Mouse (Mus musculus): ENCODE results near the gene Lrrfip1.

Gene Lrrfip1

GRCm38 (mm10) chr1:91056416-91056815 lies 57.9 kb downstream of the Lrrfip1 start:
- DNase-seq (ENCODE audit: low read depth, low spot score) = no peak

DNA sequence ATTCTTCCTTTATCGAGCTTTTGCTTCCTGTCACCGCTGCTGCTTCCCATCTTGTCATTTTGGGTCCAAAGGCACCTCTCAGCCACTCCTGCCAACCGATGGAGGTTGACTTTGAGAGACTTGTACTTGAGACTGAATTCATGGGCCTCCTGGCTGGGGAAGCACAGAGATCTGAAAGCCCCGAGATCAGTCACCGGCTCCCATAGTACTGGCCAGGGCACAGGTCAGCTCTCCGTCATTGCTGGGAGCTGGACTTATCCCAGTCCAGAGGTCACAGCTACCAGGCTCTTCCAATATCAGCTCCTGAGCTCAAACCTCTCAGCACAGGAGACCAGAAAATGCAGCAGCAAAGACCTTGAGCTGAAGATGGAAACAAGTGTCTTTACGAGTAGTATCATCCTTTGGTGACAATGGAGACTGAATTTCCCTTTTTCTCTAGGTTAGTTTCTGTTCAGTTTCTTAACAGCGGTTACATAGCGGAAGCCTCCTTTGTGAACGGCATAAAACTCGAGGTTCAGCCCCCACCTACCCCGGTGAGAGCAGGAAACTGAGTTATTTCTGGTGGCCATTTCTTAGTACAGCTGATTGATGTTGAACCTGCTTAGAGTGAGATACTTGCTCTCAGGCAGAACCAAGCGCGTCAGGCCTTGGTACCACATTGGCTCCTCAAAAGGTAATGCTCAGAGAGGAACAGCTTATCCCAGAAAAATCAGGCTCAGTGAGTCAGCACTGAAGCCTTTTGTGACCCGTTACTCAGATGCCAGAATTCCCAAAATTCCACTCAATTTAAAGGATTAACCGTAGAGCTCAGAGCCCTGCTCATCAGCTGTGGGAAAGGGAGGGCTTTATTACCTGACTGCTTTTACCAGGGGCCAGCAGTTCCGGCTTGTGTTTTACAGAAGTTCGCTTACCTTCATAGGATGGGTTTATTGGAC lies 59.0 kb downstream of the Lrrfip1 start:
- no peak for DNase-seq (ENCODE audit: low read depth, low spot score)

DNA sequence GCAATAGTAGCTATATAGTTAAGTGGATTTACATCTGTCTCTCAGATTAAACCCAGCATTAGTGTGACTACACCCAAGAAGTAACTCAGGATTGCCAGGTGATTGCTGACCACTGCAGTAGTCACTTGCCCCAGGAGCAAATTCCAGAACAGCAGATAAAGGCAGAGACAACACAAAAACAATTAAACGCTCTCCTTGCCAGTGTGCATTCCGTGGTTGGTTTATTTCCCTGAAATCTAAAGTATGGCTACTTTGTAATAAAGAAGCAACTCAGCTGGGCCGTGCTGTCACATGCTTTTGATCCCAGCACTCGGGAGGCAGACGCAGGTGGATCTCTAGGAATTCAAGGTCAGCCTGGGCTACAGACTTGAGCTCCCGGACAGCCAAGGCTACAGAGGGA lies 59.7 kb downstream of the Lrrfip1 start:
- DNase-seq (ENCODE audit: low read depth, low spot score) = no peak

DNA sequence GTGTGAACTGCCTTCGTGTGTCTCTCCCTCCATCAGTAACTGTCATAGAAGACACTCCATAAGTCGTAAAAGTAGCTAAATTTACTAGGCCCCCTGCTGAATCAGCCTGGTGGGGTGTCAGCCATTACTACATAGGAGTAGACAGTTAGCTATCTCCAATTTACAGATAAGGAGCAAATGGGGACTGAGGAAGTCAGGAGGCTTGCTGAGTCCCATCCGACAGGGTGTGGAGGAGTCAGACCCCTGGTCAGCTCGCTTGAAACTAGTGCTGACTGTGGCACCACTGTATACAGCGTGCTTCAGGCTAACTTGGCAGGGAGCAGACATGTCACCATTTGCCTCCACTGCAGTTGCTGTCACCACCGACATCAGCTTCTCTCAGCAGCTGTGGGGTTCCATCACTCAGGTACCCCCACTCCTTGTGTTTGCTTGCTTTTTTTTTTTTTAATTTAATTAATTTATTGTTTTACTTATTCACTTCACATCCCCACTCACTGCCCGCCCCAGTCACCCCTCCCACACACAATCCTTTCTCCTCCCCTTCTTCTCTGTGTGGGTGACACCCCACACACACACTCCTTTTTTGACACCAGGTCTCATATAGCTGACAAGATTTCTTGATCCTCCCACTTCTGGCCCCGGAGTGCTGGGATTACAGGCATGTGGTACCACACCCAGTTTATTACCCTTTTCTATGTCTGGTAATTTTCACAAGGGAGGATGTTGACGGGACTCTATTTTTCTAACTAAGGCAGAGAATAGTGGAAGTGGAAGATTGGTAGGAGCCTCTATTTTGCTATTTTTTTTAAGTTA lies 61.5 kb downstream of the Lrrfip1 start:
- DNase-seq (ENCODE audit: low read depth, low spot score) = no peak

- no peak for DNase-seq (ENCODE audit: low read depth, low spot score)
Observed at GRCm38 (mm10) chr1:91061105-91061504, 62.6 kb downstream of the Lrrfip1 start.

DNA sequence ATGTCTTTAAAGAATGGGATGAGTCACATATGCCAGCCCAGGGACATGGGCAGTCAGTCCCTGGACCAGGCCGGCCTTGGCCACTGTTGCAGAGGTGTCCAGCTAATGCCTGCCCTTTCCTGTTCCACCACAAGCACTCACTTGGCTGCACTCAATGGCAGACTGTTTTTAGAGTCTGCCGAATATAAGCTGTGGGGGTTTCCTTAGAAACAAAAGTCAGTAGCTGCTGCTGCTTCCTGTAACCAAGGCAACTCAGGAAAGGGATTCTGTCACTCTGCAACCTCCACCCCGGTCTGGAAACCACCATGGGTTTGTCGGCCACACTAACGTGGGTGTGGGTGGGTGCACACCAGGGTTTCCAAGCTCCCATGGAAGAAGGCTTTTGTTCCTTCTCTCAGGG lies 63.8 kb downstream of the Lrrfip1 start:
- DNase-seq (ENCODE audit: low read depth, low spot score) = no peak

DNA sequence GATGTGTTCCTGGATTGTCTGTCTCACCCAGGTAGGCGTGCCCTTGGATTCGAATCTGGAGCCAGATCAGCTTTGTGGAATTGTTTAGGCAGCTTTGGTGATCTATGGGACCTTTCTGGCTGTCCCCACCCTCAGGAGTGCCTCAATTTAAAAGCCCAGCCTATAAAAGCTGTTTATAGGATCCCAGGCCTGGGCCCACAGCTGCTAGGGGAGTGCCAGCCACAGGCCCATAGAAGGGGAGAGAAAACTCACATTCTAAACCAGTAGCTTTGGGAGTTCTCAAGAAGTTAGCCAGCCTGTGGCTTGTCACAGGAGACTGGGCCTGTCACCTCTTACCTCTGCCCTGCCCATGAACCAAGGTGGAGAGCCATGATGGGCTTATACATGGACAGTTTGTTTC lies 65.5 kb downstream of the Lrrfip1 start:
- DNase-seq (ENCODE audit: low read depth, low spot score) = no peak

DNA sequence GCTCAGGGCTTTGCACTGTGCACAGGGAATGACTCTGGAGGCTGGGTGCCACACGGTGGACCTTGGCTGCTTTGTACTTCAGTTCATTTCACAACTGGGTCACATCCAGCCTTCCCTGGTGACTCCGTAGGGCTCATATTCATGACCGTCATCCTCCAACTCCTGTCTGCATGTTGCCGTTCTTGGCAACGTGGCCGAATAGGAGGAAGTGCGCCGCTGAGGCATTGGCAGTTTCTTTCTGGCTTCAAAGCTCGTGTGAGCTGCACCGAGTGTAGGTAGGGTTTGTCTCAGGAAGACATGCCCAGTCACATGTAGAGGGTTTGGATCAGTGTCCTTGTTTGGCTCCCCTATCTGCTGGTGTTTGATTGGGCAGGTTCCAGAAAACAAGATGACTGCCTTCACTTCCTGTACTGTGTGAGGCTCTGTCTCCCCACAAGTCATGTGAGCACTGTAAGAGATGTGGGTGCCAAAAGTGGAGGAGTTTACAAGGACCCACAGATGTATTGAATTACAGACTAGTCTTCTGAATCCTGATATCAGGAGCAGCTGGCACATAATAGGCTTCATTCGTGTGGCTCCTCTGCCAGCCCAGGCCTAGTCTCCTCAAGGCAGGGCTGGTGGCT lies 66.5 kb downstream of the Lrrfip1 start:
- no peak for DNase-seq (ENCODE audit: low read depth, low spot score)

DNA sequence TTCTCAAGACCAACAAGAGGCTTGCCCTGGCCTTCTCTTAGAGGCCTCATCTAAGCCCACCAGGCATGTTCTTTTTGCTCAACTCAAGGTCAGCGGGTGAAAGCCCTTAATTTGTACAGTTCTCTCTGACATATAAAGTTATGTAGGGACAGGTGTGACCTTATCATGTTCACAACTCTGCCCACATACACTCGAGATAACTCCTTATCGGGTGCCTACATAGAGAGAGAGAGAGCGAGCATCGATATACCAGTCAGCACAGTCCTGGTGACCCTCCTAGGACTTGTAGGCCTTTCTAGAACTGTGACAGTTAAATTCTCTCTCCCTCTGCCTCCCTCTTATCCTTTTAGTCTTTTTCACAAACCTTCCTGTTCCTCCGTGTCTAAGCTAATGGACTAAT lies 67.5 kb downstream of the Lrrfip1 start:
- no peak for DNase-seq (ENCODE audit: low read depth, low spot score)

DNA sequence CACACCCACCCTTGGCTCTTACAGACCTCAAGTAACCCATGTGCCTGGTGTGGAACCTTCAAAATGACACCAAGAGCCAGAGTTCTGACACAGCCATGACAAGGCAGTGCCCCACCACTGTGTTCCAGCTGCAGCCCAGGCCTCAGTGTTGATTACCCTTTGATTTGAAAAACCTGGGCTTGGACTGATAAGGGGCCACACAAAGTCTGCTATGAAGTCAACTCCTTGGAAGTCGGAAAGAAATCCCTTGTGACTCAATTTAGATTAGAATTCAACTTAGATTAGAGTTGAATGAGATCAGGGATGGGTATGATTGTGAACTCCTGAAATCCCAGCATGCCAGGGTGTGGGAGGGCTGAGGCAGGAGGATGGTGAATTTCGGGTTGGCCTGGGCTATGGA lies 68.1 kb downstream of the Lrrfip1 start:
- DNase-seq (ENCODE audit: low read depth, low spot score) = no peak

DNA sequence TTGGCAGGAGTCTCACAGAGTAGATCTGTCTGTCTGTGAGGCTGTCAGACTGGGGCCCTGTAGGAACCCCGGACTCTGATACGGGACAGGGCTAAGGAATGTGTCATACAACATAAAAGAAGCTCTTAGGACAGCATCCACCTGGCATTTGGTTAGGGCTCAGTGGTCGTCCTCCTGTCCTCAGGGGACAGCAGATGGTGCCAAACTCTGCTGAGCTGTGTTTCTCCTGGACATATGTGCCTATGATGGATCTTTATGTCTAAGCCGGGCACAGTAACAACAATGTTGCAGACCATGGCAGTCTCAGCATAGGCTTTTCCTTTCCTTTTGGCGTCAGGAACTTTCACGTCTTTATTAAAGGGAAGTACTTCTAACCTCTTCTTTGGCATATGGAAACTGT lies 69.2 kb downstream of the Lrrfip1 start:
- DNase-seq (ENCODE audit: low read depth, low spot score) = no peak

GRCm38 (mm10) chr1:91069575-91069974 lies 71.0 kb downstream of the Lrrfip1 start:
- no peak for DNase-seq (ENCODE audit: low read depth, low spot score)

DNA sequence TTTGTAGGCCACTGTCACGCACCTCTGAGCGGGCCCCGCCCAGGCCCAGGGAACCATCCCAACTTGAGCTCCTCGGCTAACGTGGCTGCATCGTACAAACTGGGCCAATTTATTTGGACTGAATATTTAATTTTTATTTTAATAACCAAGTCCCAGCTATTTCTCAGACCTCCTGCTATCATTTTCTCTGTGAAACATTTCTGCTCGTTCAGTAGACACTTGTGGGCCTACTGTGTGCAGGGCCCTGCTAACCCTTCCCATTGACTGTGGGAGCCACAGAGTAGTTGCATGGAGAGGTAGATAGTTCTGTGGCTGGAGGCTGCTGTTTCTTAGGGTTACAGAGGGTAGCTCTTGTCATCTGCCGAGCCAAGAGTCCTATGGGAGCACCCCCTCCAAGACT lies 72.0 kb downstream of the Lrrfip1 start:
- DNase-seq (ENCODE audit: low read depth, low spot score) = no peak

DNA sequence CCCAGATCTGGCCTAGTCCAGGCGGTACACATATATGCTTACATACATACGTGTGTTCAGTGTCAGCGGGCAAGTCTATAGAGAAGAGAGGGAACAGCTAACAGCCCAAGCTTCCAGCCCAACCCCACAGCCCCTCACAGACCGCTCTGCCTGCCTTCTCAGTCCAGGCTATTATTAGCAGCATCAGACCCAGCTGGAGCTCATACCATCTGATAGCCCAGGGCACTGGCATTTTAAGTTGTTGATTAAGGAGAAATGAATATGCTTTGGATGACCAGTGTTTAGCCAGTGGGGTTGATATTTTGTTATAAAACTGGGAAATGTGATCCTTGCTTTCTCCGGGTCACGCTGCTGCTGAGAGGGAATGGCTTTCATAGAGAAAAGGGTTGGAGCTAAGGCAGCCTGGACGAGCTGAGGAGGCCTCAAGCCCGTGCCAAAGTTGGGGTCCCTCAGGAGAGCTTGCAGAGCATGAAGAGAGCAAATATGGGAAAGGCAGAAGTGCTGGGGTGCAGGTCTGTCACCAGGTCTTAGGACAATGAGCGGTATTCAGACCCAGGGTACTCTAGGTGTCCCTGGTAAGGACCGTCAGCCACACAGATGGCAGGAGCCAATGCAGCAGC lies 73.2 kb downstream of the Lrrfip1 start:
- DNase-seq (ENCODE audit: low read depth, low spot score) = no peak

DNA sequence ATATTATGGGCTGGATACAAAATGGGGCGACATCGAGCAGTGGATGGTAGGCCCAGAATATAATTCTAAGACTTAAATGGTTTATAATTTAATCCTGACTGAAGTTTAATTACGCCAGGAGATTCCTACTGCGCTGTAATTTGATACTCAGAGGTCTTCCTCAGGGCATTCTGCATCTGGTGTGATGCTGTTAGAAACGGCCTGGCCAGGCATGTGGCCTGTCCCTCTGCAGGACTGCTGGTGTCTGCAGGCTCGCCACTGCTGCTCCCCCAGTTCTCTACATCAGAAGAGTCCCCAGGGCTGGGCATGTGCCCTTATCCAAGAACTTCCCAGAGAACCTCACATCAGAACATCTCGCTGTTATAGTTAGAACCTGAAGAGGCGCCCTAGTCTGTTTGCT lies 78.4 kb downstream of the Lrrfip1 start:
- no peak for DNase-seq (ENCODE audit: low read depth, low spot score)

- no peak for DNase-seq (ENCODE audit: low read depth, low spot score)
Observed at GRCm38 (mm10) chr1:91077456-91077855, 78.9 kb downstream of the Lrrfip1 start.

GRCm38 (mm10) chr1:91077980-91078379 lies 79.4 kb downstream of the Lrrfip1 start:
- DNase-seq (ENCODE audit: low read depth, low spot score) = no peak

GRCm38 (mm10) chr1:91079740-91080422 lies 81.3 kb downstream of the Lrrfip1 start:
- no peak for DNase-seq (ENCODE audit: low read depth, low spot score)

GRCm38 (mm10) chr1:91080423-91080749 lies 81.8 kb downstream of the Lrrfip1 start:
- no peak for DNase-seq (ENCODE audit: low read depth, low spot score)

DNA sequence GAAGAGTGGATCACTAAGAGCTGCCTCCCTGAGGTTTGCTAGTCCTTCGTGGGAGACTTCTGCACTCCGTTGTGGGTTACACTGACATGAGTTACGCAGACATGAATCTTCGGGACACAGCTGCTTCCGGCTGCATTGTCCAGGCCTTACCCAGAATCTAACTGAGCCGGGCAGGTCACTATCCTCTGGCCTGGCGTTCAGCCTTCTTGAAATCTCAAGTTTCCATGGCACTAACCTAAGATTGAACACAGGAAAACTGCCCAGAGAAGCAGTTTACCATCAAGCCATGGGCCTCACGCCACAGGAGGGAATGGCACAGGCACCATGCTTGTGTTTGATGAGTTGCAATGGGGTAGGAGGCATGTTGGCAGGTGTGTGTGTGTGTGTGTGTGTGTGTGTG lies 85.8 kb downstream of the Lrrfip1 start:
- no peak for DNase-seq (ENCODE audit: low read depth, low spot score)

GRCm38 (mm10) chr1:91085009-91085408 lies 86.5 kb downstream of the Lrrfip1 start:
- no peak for DNase-seq (ENCODE audit: low read depth, low spot score)
